Mouse (Mus musculus): ENCODE data around the gene Sbsn. TPM values are rescaled to one million over a fixed set of nuclear protein-coding genes. Genes with fewer than 3 reads are reported as not detected.

Gene Sbsn
- polyA plus RNA-seq, 1 experiment from 2014 or later = 2.5 TPM

- 41% methylated on average over 5 of the region's 5 CpGs for WGBS
- Histone ChIP-seq H3K4me3 (no peak within 1 kb of the TSS), H3K27ac (no peak within 1 kb of the TSS), H3K4me2 (replicated peaks) (no peak within 1 kb of the TSS), H3K27me3 (0 out of 2 replicates have a peak, but pooled peaks cover 7% of the 10 kb centered on the region), H3K36me3 (no peaks in the 10 kb centered on the region), H3K4me1 (no peaks in the 10 kb centered on the region), H3K9ac (no peak within 1 kb of the TSS), H3K9me3 (replicated peaks) (no peaks in the 10 kb centered on the region)
- ATAC-seq (ENCODE audit: low FRiP score) = no peak
Observed at GRCm38 (mm10) chr7:30763456-30763855, 12.2 kb downstream of the Sbsn start, which contains the start of gene Dmkn. TSS of gene Dmkn (plus strand) at chr7:30763756.

- Histone ChIP-seq H3K4me3 (no peak overlapping the region), H3K9ac (no peak overlapping the region), H3K9me3 (replicated peaks) (no peaks in the 10 kb centered on the region), H3K36me3 (no peaks in the 10 kb centered on the region), H3K4me1 (no peaks in the 10 kb centered on the region), H3K27ac (no peak overlapping the region), H3K4me2 (replicated peaks) (no peak overlapping the region; the same call in 1 of the 2 replicates), H3K27me3 (0 out of 2 replicates have a peak, but pooled peaks cover 7% of the 10 kb centered on the region)
- 38% methylated on average over 11 of the region's 11 CpGs for WGBS
- no peak for ATAC-seq (ENCODE audit: low FRiP score)
Observed at GRCm38 (mm10) chr7:30765173-30765572, 13.9 kb downstream of the Sbsn start.

- Histone ChIP-seq H3K4me1 (no peaks in the 10 kb centered on the region), H3K4me2 (replicated peaks) (no peak overlapping the region), H3K27ac (no peak overlapping the region), H3K9ac (no peak overlapping the region), H3K9me3 (replicated peaks) (no peaks in the 10 kb centered on the region), H3K27me3 (0 out of 2 replicates have a peak, but pooled peaks cover 7% of the 10 kb centered on the region), H3K36me3 (no peaks in the 10 kb centered on the region), H3K4me3 (no peak overlapping the region)
- no peak for ATAC-seq (ENCODE audit: low FRiP score)
- 88% methylated on average over 4 of the region's 4 CpGs for WGBS
Observed at GRCm38 (mm10) chr7:30766408-30766807, 15.1 kb downstream of the Sbsn start.

GRCm38 (mm10) chr7:30769236-30769635, 18.0 kb downstream of the Sbsn start:
- H3K4me2 ChIP-seq (replicated peaks) = no peak overlapping the region
- no peak for ATAC-seq (ENCODE audit: low FRiP score)
- H3K27ac ChIP-seq = no peak overlapping the region
- H3K4me3 ChIP-seq = no peak overlapping the region
- no peak overlapping the region for H3K9ac ChIP-seq
- H3K9me3 ChIP-seq (replicated peaks) = no peaks in the 10 kb centered on the region
- WGBS = 36% methylated on average over 9 of the region's 9 CpGs
- no peaks in the 10 kb centered on the region for H3K36me3 ChIP-seq
- 0 out of 2 replicates have a peak, but pooled peaks cover 7% of the 10 kb centered on the region for H3K27me3 ChIP-seq
- no peaks in the 10 kb centered on the region for H3K4me1 ChIP-seq

- ATAC-seq (ENCODE audit: low FRiP score) = no peak
- 91% methylated on average over 9 of the region's 9 CpGs for WGBS
- Histone ChIP-seq H3K4me3 (no peak overlapping the region), H3K9me3 (replicated peaks) (no peaks in the 10 kb centered on the region), H3K36me3 (no peaks in the 10 kb centered on the region), H3K27me3 (no peaks in the 10 kb centered on the region), H3K4me1 (no peaks in the 10 kb centered on the region), H3K4me2 (replicated peaks) (no peak overlapping the region), H3K9ac (no peak overlapping the region), H3K27ac (no peak overlapping the region)
Observed at GRCm38 (mm10) chr7:30776104-30776503, 24.8 kb downstream of the Sbsn start.

GRCm38 (mm10) chr7:30777081-30777579, 25.9 kb downstream of the Sbsn start:
- no peaks in the 10 kb centered on the region for H3K36me3 ChIP-seq
- ATAC-seq (ENCODE audit: low FRiP score) = no peak
- WGBS = 38% methylated on average over 7 of the region's 7 CpGs
- H3K4me1 ChIP-seq = no peaks in the 10 kb centered on the region
- no peak overlapping the region for H3K9ac ChIP-seq
- H3K27me3 ChIP-seq = no peaks in the 10 kb centered on the region
- no peak overlapping the region for H3K4me3 ChIP-seq
- H3K27ac ChIP-seq = no peak overlapping the region
- no peaks in the 10 kb centered on the region for H3K9me3 ChIP-seq (replicated peaks)
- no peak overlapping the region for H3K4me2 ChIP-seq (replicated peaks)

GRCm38 (mm10) chr7:30777911-30778310, 26.6 kb downstream of the Sbsn start:
- no peak overlapping the region for H3K4me2 ChIP-seq (replicated peaks)
- H3K4me1 ChIP-seq = no peaks in the 10 kb centered on the region
- H3K4me3 ChIP-seq = no peak overlapping the region
- 67% methylated on average over 1 of the region's 1 CpGs for WGBS
- no peak overlapping the region for H3K27ac ChIP-seq
- H3K36me3 ChIP-seq = no peaks in the 10 kb centered on the region
- no peak for ATAC-seq (ENCODE audit: low FRiP score)
- no peaks in the 10 kb centered on the region for H3K27me3 ChIP-seq
- no peak overlapping the region for H3K9ac ChIP-seq
- no peaks in the 10 kb centered on the region for H3K9me3 ChIP-seq (replicated peaks)

- Histone ChIP-seq H3K4me1 (0 out of 2 replicates have a peak, but pooled peaks cover 7% of the 10 kb centered on the region), H3K9me3 (replicated peaks) (no peaks in the 10 kb centered on the region), H3K4me3 (no peak overlapping the region), H3K36me3 (no peaks in the 10 kb centered on the region), H3K9ac (no peak overlapping the region), H3K27me3 (no peaks in the 10 kb centered on the region), H3K27ac (no peak overlapping the region), H3K4me2 (replicated peaks) (no peak overlapping the region)
- 66% methylated on average over 4 of the region's 4 CpGs for WGBS
- ATAC-seq (ENCODE audit: low FRiP score) = no peak
Observed at GRCm38 (mm10) chr7:30781792-30782191, 30.5 kb downstream of the Sbsn start.

- no peak overlapping the region for H3K4me2 ChIP-seq (replicated peaks)
- no peaks in the 10 kb centered on the region for H3K9me3 ChIP-seq (replicated peaks)
- no peaks in the 10 kb centered on the region for H3K36me3 ChIP-seq
- ATAC-seq (ENCODE audit: low FRiP score) = no peak
- H3K4me3 ChIP-seq = no peak overlapping the region
- WGBS = 78% methylated on average over 3 of the region's 3 CpGs
- no peak overlapping the region for H3K27ac ChIP-seq
- no peak overlapping the region for H3K9ac ChIP-seq
- no peaks in the 10 kb centered on the region for H3K27me3 ChIP-seq
- 0 out of 2 replicates have a peak, but pooled peaks cover 7% of the 10 kb centered on the region for H3K4me1 ChIP-seq
Observed at GRCm38 (mm10) chr7:30782658-30783057, 31.4 kb downstream of the Sbsn start.

GRCm38 (mm10) chr7:30785154-30785553, 33.9 kb downstream of the Sbsn start:
- no peak overlapping the region for H3K4me3 ChIP-seq
- H3K4me2 ChIP-seq (replicated peaks) = no peak overlapping the region
- peak overlapping the region; percentile 30; the same call in 1 of the 2 replicates for H3K27ac ChIP-seq
- H3K9me3 ChIP-seq (replicated peaks) = no peaks in the 10 kb centered on the region
- no peak for ATAC-seq (ENCODE audit: low FRiP score)
- no peaks in the 10 kb centered on the region for H3K27me3 ChIP-seq
- WGBS = 79% methylated on average over 1 of the region's 1 CpGs
- no peak overlapping the region for H3K9ac ChIP-seq
- H3K4me1 ChIP-seq = 0 out of 2 replicates have a peak, but pooled peaks cover 7% of the 10 kb centered on the region
- no peaks in the 10 kb centered on the region for H3K36me3 ChIP-seq

- Histone ChIP-seq H3K27ac (peak overlapping the region; percentile 35; the same call in 1 of the 2 replicates), H3K36me3 (no peaks in the 10 kb centered on the region), H3K4me3 (no peak overlapping the region), H3K9me3 (replicated peaks) (no peaks in the 10 kb centered on the region), H3K4me1 (0 out of 2 replicates have a peak, but pooled peaks cover 7% of the 10 kb centered on the region), H3K27me3 (no peaks in the 10 kb centered on the region), H3K9ac (no peak overlapping the region), H3K4me2 (replicated peaks) (no peak overlapping the region)
- WGBS = 57% methylated on average over 13 of the region's 13 CpGs
- peak; percentile 78 for ATAC-seq (ENCODE audit: low FRiP score)
Observed at GRCm38 (mm10) chr7:30785721-30786546, 34.7 kb downstream of the Sbsn start.

- WGBS = 56% methylated on average over 14 of the region's 15 CpGs
- ATAC-seq (ENCODE audit: low FRiP score) = no peak
- no peak within 1 kb of the TSS for H3K4me3 ChIP-seq
- H3K36me3 ChIP-seq = no peaks in the 10 kb centered on the region
- H3K27me3 ChIP-seq = no peaks in the 10 kb centered on the region
- no peak within 1 kb of the TSS for H3K4me2 ChIP-seq (replicated peaks)
- 0 out of 2 replicates have a peak, but pooled peaks cover 7% of the 10 kb centered on the region for H3K4me1 ChIP-seq
- H3K9me3 ChIP-seq (replicated peaks) = no peaks in the 10 kb centered on the region
- no peak within 1 kb of the TSS for H3K9ac ChIP-seq
- no peak within 1 kb of the TSS for H3K27ac ChIP-seq
Observed at GRCm38 (mm10) chr7:30787377-30788022, 36.2 kb downstream of the Sbsn start, which contains the start of gene Krtdap. TSS of gene Krtdap (plus strand) at chr7:30787896.
